8 mouse cellular contexts compared by ENCODE assay signal in genomic region chr4:155832321-155832720, GRCm38 (mm10). TPM values are rescaled to one million over a fixed set of nuclear protein-coding genes. Genes with fewer than 3 reads are reported as not detected.
DNase-seq lines count a peak whose midpoint lies in the region; ATAC-seq and TF ChIP-seq lines count a peak whose summit lies in the region.

No protein-coding gene starts in this region.

- DNase-seq in heart, postnatal 36 days = no peak
- no peak for DNase-seq in MEL (ENCODE audit: low read depth, low spot score)
- no peak for DNase-seq in heart, postnatal 0 days (ENCODE audit: low spot score)
- DNase-seq in midbrain, embryonic 11.5 days (ENCODE audit: low spot score, missing footprints) = no peak
- no peak for DNase-seq in adipocyte (ENCODE audit: low spot score)
- no peak for DNase-seq in adrenal gland, adult (ENCODE audit: inconsistent age in 2 of 2, low spot score in 1 of 2)
- DNase-seq in ovary, adult 18-20 months (ENCODE audit: low spot score) = no peak

- no peak for TF ChIP-seq EP300 in MEL (IDR thresholded peaks at IDR 0.05; ENCODE audit: low read depth in 1 of 2, low read length in 2 of 2)
- no peak for TF ChIP-seq EP300 in heart, postnatal 0 days (IDR thresholded peaks at IDR 0.05; ENCODE audit: low read depth)

- 48% methylated on average over 10 of the region's 10 CpGs for WGBS in heart, embryonic 14.5 days
- WGBS in heart, postnatal 0 days = 45% methylated on average over 10 of the region's 10 CpGs
- 55% methylated on average over 10 of the region's 10 CpGs for WGBS in midbrain, embryonic 11.5 days

- H3K4me1 ChIP-seq in heart, embryonic 14.5 days (ENCODE audit: control insufficient read depth in 2 of 2, insufficient read depth in 2 of 2, low read length in 2 of 2) = peaks cover 8 to 13% of the 10 kb centered on the region in 2 experiments
- peaks cover 0 to 10% of the 10 kb centered on the region in 2 experiments; a peak in 1 of 4 replicates for H3K4me1 ChIP-seq in MEL (ENCODE audit: control insufficient read depth in 1 of 2, insufficient read depth in 2 of 2, low read length in 2 of 2)
- peaks cover 6% of the 10 kb centered on the region for H3K4me1 ChIP-seq in heart, postnatal 0 days (ENCODE audit: control insufficient read depth, insufficient read depth)
- peaks cover 8% of the 10 kb centered on the region for H3K4me1 ChIP-seq in midbrain, embryonic 11.5 days (ENCODE audit: control insufficient read depth, insufficient read depth, low read length)

- H3K27me3 ChIP-seq in heart, embryonic 14.5 days (ENCODE audit: control insufficient read depth, insufficient read depth, low read length) = no peaks in the 10 kb centered on the region
- H3K27me3 ChIP-seq in MEL (ENCODE audit: control insufficient read depth in 1 of 2, insufficient read depth in 2 of 2, low read length in 2 of 2) = no peaks in the 10 kb centered on the region
- no peaks in the 10 kb centered on the region for H3K27me3 ChIP-seq in heart, postnatal 0 days (ENCODE audit: control insufficient read depth, insufficient read depth, low read length)
- H3K27me3 ChIP-seq in midbrain, embryonic 11.5 days (ENCODE audit: control insufficient read depth, insufficient read depth, low read length) = no peaks in the 10 kb centered on the region

- peaks cover 15% of the 10 kb centered on the region for H3K79me2 ChIP-seq in MEL (ENCODE audit: control insufficient read depth, insufficient read depth, low read length, poor library complexity)

- H3K4me2 ChIP-seq in heart, embryonic 14.5 days (ENCODE audit: low read length) = peak overlapping the region; percentile 96
- H3K4me2 ChIP-seq in heart, postnatal 0 days (ENCODE audit: low read depth, low read length) = peak overlapping the region; percentile 86
- peak overlapping the region; percentile 96 for H3K4me2 ChIP-seq in midbrain, embryonic 11.5 days

- TF ChIP-seq CTCF in MEL (IDR thresholded peaks at IDR 0.05 in 2 of 3, conservative IDR thresholded peaks at IDR 0.05 in 1 of 3; ENCODE audit: control insufficient read depth in 1 of 3, insufficient read depth in 1 of 3, low read depth in 2 of 3, low read length in 3 of 3, poor library complexity in 1 of 3, severe bottlenecking in 1 of 3) = no peak
- no peak for TF ChIP-seq CTCF in heart, postnatal 0 days (IDR thresholded peaks at IDR 0.05; ENCODE audit: low read depth)

- intact Hi-C loops in heart, postnatal 36 days (cut with DNase I) = loop anchor here (1.0 to 10.0 kb wide), 4 partner anchors 15 to 272 kb away; partner anchors contain the start of genes 9430015G10Rik, Acap3, Dvl1 and Pusl1

- H3K27ac ChIP-seq in heart, embryonic 14.5 days (replicated peaks in 1 of 2; ENCODE audit: control insufficient read depth in 1 of 2, insufficient read depth in 1 of 2, low read depth in 2 of 2, low read length in 2 of 2) = peak overlapping the region in 1 of 2 experiments; percentile 90; a peak in 1 of 4 replicates
- no peak overlapping the region for H3K27ac ChIP-seq in MEL (ENCODE audit: control insufficient read depth, low read depth, low read length)
- peak overlapping the region; percentile 86; the same call in 1 of the 2 replicates for H3K27ac ChIP-seq in heart, postnatal 0 days (ENCODE audit: low read depth)
- H3K27ac ChIP-seq in midbrain, embryonic 11.5 days (ENCODE audit: low read depth, low read length) = no peak overlapping the region

- peak overlapping the region; percentile 94 for H3K9ac ChIP-seq in heart, embryonic 14.5 days (ENCODE audit: low read length)
- peak overlapping the region; percentile 88 for H3K9ac ChIP-seq in MEL (ENCODE audit: control insufficient read depth, low read depth, low read length, poor library complexity, severe bottlenecking)
- H3K9ac ChIP-seq in heart, postnatal 0 days (replicated peaks; ENCODE audit: low read depth, low read length) = peak overlapping the region; percentile 81
- H3K9ac ChIP-seq in midbrain, embryonic 11.5 days (ENCODE audit: low read length) = peak overlapping the region; percentile 90

- H3K36me3 ChIP-seq in heart, embryonic 14.5 days (ENCODE audit: control insufficient read depth, insufficient read depth, low read length) = peaks cover 21% of the 10 kb centered on the region
- H3K36me3 ChIP-seq in MEL (ENCODE audit: control insufficient read depth in 1 of 2, insufficient read depth in 2 of 2, low read length in 2 of 2) = peaks cover 0 to 7% of the 10 kb centered on the region in 2 experiments; a peak in 2 of 4 replicates
- peaks cover 15% of the 10 kb centered on the region for H3K36me3 ChIP-seq in heart, postnatal 0 days (replicated peaks; ENCODE audit: control insufficient read depth, insufficient read depth, low read length)
- H3K36me3 ChIP-seq in midbrain, embryonic 11.5 days (ENCODE audit: control insufficient read depth, insufficient read depth, low read length) = peaks cover 7% of the 10 kb centered on the region; the same call in 1 of the 2 replicates

- TF ChIP-seq RAD21 in MEL (IDR thresholded peaks at IDR 0.05; ENCODE audit: low read depth, low read length) = no peak

- no peak for ATAC-seq in heart, embryonic 14.5 days (ENCODE audit: insufficient number of reproducible peaks, insufficient read depth, low FRiP score, low read depth)
- ATAC-seq in heart, postnatal 0 days (ENCODE audit: insufficient read depth, low read depth) = no peak
- ATAC-seq in midbrain, embryonic 11.5 days (ENCODE audit: low FRiP score) = no peak

- no peaks in the 10 kb centered on the region for H3K9me3 ChIP-seq in heart, embryonic 14.5 days (ENCODE audit: control insufficient read depth, low read length)
- no peaks in the 10 kb centered on the region for H3K9me3 ChIP-seq in MEL (replicated peaks; ENCODE audit: insufficient read depth, low read length)
- no peaks in the 10 kb centered on the region for H3K9me3 ChIP-seq in heart, postnatal 0 days (replicated peaks; ENCODE audit: control insufficient read depth, low read length)
- no peaks in the 10 kb centered on the region for H3K9me3 ChIP-seq in midbrain, embryonic 11.5 days (ENCODE audit: control insufficient read depth, low read length)

- TF ChIP-seq POLR2A in MEL (IDR thresholded peaks at IDR 0.05; ENCODE audit: control insufficient read depth in 1 of 2, insufficient read depth in 1 of 2, low read depth in 1 of 2, low read length in 2 of 2, poor library complexity in 1 of 2) = 0 out of 4 replicates have a peak, but pooled peaks of 1 of the 2 experiments have one; percentile 4

- peak overlapping the region; percentile 78 to 89 for H3K4me3 ChIP-seq in heart, embryonic 14.5 days (ENCODE audit: control insufficient read depth in 1 of 2, insufficient read depth in 1 of 2, low read depth in 1 of 2, low read length in 2 of 2)
- H3K4me3 ChIP-seq in MEL (ENCODE audit: control insufficient read depth in 1 of 2, insufficient read depth in 1 of 2, low read depth in 2 of 2, low read length in 2 of 2) = peak overlapping the region; percentile 69 to 90
- H3K4me3 ChIP-seq in heart, postnatal 0 days (ENCODE audit: low read depth, low read length) = peak overlapping the region; percentile 72
- H3K4me3 ChIP-seq in midbrain, embryonic 11.5 days (ENCODE audit: low read depth, low read length) = peak overlapping the region; percentile 87

RNA-seq across cellular contexts. Expression of gene Aurkaip1, which starts 1.2 kb away (rescaled TPM):
- 112 and 118 TPM in 2 replicates for polyA plus RNA-seq in heart, embryonic 14.5 days (2014; fragmentation: Nextera tagmentation; extraction: Ambion mirVana)
- 100 to 1,000 TPM; 114 to 116 TPM for total RNA-seq in heart, postnatal 36 days (2021)
- total RNA-seq in MEL (2012; rRNA removed) = 153 and 166 TPM in 2 replicates
- polyA plus RNA-seq in MEL (2012; ENCODE audit: insufficient read depth in 1 of 2, insufficient read length in 2 of 2, low read depth in 1 of 2, low replicate concordance in 2 of 2, missing spikeins in 1 of 2) = 100 to 1,000 TPM in 1 of 2 experiments, not detected in 1; 203 TPM
- total RNA-seq in heart, postnatal 0 days (2014; rRNA removed; ENCODE audit: low replicate concordance) = 122 and 146 TPM in 2 replicates
- polyA plus RNA-seq in heart, postnatal 0 days (2015; fragmentation: Nextera tagmentation; extraction: Ambion mirVana) = 155 TPM in 2 replicates
- polyA plus RNA-seq in midbrain, embryonic 11.5 days (2014; fragmentation: Nextera tagmentation; extraction: Ambion mirVana) = 113 and 128 TPM in 2 replicates

RNA-seq across cellular contexts. Expression of gene Mxra8, which starts 7.2 kb away (rescaled TPM):
- polyA plus RNA-seq in heart, embryonic 14.5 days (2014; fragmentation: Nextera tagmentation; extraction: Ambion mirVana) = 55.5 and 75.6 TPM in 2 replicates
- total RNA-seq in heart, postnatal 36 days (2021) = 10 to 100 TPM; 27.4 to 33.7 TPM
- total RNA-seq in MEL (2012; rRNA removed) = not detected in 2 replicates
- polyA plus RNA-seq in MEL (2012; ENCODE audit: insufficient read depth in 1 of 2, insufficient read length in 2 of 2, low read depth in 1 of 2, low replicate concordance in 2 of 2, missing spikeins in 1 of 2) = under 1 TPM in 1 of 2 experiments, not detected in 1; 0.46 TPM
- 99.5 and 113 TPM in 2 replicates for total RNA-seq in heart, postnatal 0 days (2014; rRNA removed; ENCODE audit: low replicate concordance)
- 57.8 and 62.6 TPM in 2 replicates for polyA plus RNA-seq in heart, postnatal 0 days (2015; fragmentation: Nextera tagmentation; extraction: Ambion mirVana)
- polyA plus RNA-seq in midbrain, embryonic 11.5 days (2014; fragmentation: Nextera tagmentation; extraction: Ambion mirVana) = 37.7 and 41.9 TPM in 2 replicates

RNA-seq across cellular contexts. Expression of gene Dvl1, which starts 14.9 kb away (rescaled TPM):
- 9.1 and 10.9 TPM in 2 replicates for polyA plus RNA-seq in heart, embryonic 14.5 days (2014; fragmentation: Nextera tagmentation; extraction: Ambion mirVana)
- 10 to 100 TPM; 46.2 to 54.2 TPM for total RNA-seq in heart, postnatal 36 days (2021)
- total RNA-seq in MEL (2012; rRNA removed) = 43.4 and 56.8 TPM in 2 replicates
- polyA plus RNA-seq in MEL (2012; ENCODE audit: insufficient read depth in 1 of 2, insufficient read length in 2 of 2, low read depth in 1 of 2, low replicate concordance in 2 of 2, missing spikeins in 1 of 2) = 10 to 100 TPM in 1 of 2 experiments, not detected in 1; 60.3 TPM
- 49.5 and 76.4 TPM in 2 replicates for total RNA-seq in heart, postnatal 0 days (2014; rRNA removed; ENCODE audit: low replicate concordance)
- 2.8 and 2.9 TPM in 2 replicates for polyA plus RNA-seq in heart, postnatal 0 days (2015; fragmentation: Nextera tagmentation; extraction: Ambion mirVana)
- polyA plus RNA-seq in midbrain, embryonic 11.5 days (2014; fragmentation: Nextera tagmentation; extraction: Ambion mirVana) = 8.6 and 10.7 TPM in 2 replicates

RNA-seq across cellular contexts. Expression of gene Ccnl2, which starts 20.0 kb away (rescaled TPM):
- 120 and 126 TPM in 2 replicates for polyA plus RNA-seq in heart, embryonic 14.5 days (2014; fragmentation: Nextera tagmentation; extraction: Ambion mirVana)
- 10 to 100 TPM; 31.0 to 34.0 TPM for total RNA-seq in heart, postnatal 36 days (2021)
- total RNA-seq in MEL (2012; rRNA removed) = 38.2 and 46.1 TPM in 2 replicates
- 100 to 1,000 TPM in 1 of 2 experiments, 10 to 100 TPM in 1; 48.6 to 103 TPM for polyA plus RNA-seq in MEL (2012; ENCODE audit: insufficient read depth in 1 of 2, insufficient read length in 2 of 2, low read depth in 1 of 2, low replicate concordance in 2 of 2, missing spikeins in 1 of 2)
- total RNA-seq in heart, postnatal 0 days (2014; rRNA removed; ENCODE audit: low replicate concordance) = 58.7 and 80.7 TPM in 2 replicates
- polyA plus RNA-seq in heart, postnatal 0 days (2015; fragmentation: Nextera tagmentation; extraction: Ambion mirVana) = 79.6 and 83.0 TPM in 2 replicates
- 146 and 157 TPM in 2 replicates for polyA plus RNA-seq in midbrain, embryonic 11.5 days (2014; fragmentation: Nextera tagmentation; extraction: Ambion mirVana)

RNA-seq across cellular contexts. Expression of gene Mrpl20, which starts 29.6 kb away (rescaled TPM):
- polyA plus RNA-seq in heart, embryonic 14.5 days (2014; fragmentation: Nextera tagmentation; extraction: Ambion mirVana) = 146 and 160 TPM in 2 replicates
- 10 to 100 TPM; 77.8 to 81.1 TPM for total RNA-seq in heart, postnatal 36 days (2021)
- 301 and 346 TPM in 2 replicates for total RNA-seq in MEL (2012; rRNA removed)
- polyA plus RNA-seq in MEL (2012; ENCODE audit: insufficient read depth in 1 of 2, insufficient read length in 2 of 2, low read depth in 1 of 2, low replicate concordance in 2 of 2, missing spikeins in 1 of 2) = 100 to 1,000 TPM in 1 of 2 experiments, not detected in 1; 336 TPM
- 32.2 and 91.4 TPM in 2 replicates for total RNA-seq in heart, postnatal 0 days (2014; rRNA removed; ENCODE audit: low replicate concordance)
- 188 and 207 TPM in 2 replicates for polyA plus RNA-seq in heart, postnatal 0 days (2015; fragmentation: Nextera tagmentation; extraction: Ambion mirVana)
- polyA plus RNA-seq in midbrain, embryonic 11.5 days (2014; fragmentation: Nextera tagmentation; extraction: Ambion mirVana) = 225 and 243 TPM in 2 replicates

Comparison
In these comparisons a context has a peak if more than half of its experiments do, and no peak if none do; other contexts are left out.
1. RNA of gene Mxra8, which starts 7.2 kb away (polyA plus RNA-seq): 55.5 to 75.6 TPM in heart, embryonic 14.5 days, 57.8 to 62.6 TPM in heart, postnatal 0 days and 37.7 to 41.9 TPM in midbrain, embryonic 11.5 days; 0.46 TPM in MEL; every median in the first group is over 10 times any median in the second.
2. Peak in every context shown above with its lines, with median percentiles within 50 percentile points of each other: H3K4me2 ChIP-seq, H3K4me3 ChIP-seq and H3K9ac ChIP-seq.